Mouse (Mus musculus) layer of hippocampus, postnatal 10 days (tissue): ENCODE measurements around the gene Aff3. TPM values are rescaled to one million over a fixed set of nuclear protein-coding genes. Genes with fewer than 3 reads are reported as not detected.

Experiments used
- DNase-seq, 2 experiments: peaks; one replicate each; pipeline ENCODE4 v3.0.0; 2021; ENCODE audit warnings: low spot score in 2 of 2
- total RNA-seq, 2 experiments: library from RNA; stranded (reverse); gene quantifications; 2 replicates each; pipeline ENCODE4 v1.2.3; 2021

Gene Aff3
- total RNA-seq, 2 experiments from 2014 or later, result 98.4 to 103 TPM

DNA sequence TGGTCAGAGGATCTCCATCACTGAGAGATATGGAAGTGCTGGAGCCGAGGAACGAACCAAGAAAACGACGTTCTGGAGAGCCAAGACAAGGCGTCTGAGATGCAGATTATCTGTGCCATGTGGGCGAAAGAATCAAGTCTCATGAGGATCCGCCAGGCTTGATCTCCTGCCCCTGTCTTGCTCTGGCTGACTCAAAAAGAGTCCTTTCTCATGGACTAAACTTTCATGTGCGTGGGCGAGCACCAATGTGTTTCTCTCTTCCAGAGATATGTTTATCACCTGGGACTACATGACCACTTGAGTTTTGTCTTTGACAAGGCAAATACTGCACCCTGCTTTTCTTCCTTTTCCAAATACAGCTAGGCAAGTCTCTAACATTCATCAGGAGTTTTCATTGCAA, 6.4 kb downstream of the Aff3 start:
- DNase-seq, result no peak

DNA sequence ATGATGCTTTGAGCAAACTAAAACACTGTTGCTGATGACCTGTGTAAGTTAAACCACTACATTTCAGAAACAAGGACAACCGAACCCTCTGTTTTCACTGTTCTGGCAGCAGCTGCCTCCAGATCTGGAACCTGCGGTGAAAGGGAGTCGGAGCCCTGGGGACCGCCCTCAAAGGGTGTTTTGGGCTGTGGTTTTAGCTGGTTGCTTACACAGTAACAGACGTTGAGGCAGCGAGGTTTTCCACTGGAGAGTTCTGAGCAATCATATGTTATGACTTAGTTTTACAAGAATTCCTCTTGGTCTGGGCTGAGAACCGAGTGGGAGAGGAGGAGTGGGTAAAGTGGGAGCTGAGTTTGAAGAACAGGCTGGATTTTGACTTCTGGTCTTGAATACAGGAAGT, 7.1 kb downstream of the Aff3 start:
- DNase-seq, result no peak

DNA sequence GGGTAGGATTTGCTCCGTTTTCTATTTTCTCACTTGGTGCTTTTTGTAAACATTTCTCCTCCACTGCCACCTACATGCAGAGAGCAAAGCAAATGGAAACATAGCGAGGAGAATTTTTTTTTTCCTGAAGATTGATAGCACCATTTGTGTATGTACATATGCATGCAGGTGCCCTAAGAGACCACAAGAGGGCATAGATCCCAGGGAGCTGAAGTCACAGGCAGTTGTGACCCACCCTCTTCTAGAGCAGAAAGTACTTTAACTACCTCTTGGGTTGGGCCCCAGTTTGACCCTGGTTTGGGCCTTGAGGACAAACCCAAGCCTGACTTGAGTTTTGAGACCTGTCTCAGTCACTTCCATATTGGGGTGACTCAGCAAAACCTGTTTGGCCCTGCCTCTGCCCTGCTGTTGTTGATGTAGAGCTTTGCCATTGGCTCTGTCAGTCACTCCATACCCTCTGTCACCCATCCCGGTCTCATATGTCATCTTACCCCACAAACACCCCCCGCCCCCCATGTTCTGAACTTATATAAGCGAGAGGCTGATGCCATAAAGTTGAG, 9.7 kb downstream of the Aff3 start:
- DNase-seq, result no peak

DNA sequence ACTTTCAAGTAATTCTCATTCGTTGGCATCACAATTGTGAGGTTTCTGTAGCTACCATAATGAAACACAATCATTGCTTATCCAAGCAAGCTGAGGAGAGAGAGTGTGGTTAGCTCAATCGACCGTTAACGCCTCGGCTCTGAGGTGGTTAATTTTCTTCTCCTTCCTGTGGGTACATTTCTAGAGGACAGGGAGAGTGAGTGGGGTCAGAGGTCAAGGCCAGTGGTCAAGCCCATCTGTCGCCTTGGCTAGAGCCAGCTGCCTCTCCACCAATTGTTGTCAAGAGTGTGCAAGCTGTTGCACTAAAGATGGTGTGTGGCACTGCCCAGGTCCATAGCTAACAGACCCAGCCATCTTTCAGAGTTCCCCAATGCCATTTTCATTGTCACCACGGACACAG, 14.7 kb downstream of the Aff3 start:
- DNase-seq, result no peak

DNA sequence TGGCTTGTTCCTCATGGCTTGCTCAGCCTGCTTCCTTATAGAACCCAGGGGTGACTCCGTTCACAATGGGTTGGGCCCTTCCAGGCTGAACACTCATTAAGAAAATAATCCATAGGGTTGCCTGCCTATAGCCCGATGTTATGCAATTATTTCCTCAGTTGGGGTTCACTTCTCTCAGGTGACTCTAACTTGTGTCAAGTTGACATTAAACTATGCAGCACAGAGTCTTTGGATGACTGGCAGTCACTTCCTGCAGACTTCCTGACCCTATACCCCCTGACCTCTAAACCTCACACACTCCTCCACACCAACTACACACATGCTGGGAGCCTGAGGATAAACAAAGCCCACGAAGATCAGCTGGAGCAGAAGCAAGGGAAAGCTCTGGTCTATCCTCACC, 15.6 kb downstream of the Aff3 start:
- no peak for DNase-seq

DNA sequence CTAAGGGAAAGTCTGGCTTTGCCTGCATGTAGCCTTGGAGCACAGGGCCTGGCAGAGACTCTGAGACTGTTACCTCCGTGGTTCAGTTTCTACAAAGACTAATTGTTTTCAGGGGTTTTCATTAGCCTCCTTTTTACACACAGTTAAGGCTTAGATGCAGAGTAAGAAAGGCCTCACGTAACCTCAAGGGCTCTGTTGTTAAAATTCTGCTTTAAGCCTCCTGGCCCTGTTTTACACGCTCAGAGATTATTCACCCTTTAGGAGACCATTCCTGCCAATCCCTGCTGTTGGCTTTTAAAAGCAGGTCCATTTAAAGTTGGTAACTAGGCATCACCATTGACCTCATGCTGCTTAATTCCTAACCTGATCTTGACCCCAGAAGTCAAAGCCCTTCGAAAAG, 22.5 kb downstream of the Aff3 start:
- no peak for DNase-seq

DNA sequence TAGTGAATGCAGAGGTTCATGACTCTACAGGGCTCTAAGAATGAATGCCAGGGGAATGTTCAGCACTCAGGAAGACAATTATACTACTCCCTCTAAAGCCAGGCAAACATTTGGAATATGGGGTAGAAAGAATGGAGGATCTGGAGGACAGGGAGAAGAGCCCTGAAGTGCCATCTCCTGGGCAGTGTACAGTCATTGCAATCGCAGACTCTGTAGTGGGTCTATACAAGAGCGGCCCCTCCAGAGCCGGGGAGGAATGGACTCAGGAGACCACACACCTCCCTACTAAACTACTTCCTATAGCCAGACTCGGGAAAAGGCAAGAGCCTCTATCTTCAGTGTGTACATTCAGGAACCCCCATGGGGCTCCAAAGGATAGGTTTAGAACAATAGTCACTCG, 25.1 kb downstream of the Aff3 start:
- no peak for DNase-seq

DNA sequence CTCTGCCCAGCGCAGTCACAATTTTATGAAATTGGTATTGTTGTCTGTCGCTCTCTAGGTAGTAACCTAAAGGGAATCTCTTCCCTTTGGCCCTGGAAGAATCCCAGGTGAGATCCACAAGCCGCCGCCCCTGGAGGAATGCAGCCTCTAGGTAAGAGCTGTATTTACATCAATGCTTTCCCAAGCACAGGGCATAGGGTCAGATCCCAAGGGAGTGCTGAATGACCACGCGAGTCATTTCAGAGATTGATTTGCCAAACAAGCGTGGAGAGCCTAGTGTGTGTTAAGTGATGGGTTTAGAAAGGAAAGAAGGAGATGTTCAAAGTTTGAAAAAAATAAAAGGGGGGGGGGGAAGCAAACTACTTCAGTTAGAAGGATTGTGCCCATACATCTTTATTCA, 29.2 kb downstream of the Aff3 start:
- no peak for DNase-seq

DNA sequence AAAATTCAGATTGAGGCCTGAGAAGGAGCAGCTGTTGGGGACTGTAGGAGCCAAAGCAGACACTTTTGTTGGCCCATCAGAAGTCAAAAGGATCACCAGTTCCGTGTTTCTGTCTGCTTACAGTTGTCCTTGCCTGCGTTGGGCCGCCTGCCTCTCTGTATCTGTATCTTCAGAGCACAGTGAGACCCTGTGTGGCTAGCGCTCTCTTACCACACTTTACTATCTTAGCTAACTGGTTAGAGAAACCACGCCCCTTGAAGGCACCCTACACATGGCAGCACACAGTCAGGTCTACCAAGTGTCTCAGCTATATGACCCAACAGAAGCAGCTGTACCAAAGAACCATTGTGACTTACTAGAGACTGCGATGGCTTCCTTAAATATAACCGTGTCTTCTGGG, 30.7 kb downstream of the Aff3 start:
- no peak for DNase-seq

DNA sequence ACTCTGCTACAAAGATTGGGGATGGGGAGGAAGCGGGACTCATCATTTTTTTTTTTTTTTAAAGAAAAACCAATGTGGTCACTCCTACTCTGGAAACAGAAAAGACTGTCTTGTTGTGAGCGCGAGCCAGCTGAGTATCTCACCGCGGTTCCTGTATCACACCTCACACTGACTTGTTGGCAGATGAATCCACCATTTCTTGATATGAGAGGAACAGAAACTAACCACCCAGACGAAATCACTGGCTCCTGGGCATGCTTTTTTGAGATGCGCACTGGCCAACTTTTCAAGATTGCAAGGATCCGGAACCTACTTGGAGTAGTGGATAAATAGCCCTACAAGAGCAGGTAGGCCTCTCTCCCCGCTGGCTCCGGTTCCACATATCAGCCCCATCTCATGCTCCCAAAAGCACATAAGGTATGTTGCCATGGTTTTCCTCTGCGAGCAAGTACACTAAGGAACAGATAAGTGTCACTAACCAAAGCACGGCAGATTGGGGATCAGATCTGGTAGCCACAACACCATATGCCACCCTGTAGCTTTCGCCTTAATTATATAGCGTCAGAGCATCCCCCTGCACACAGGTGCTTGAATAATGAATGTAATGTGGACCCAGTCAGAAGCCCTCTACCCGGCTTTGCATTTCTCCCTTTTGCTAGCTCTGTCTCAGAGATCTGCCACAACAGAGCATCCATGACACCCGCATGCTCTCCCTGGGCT, 32.1 kb downstream of the Aff3 start:
- DNase-seq, result no peak

DNA sequence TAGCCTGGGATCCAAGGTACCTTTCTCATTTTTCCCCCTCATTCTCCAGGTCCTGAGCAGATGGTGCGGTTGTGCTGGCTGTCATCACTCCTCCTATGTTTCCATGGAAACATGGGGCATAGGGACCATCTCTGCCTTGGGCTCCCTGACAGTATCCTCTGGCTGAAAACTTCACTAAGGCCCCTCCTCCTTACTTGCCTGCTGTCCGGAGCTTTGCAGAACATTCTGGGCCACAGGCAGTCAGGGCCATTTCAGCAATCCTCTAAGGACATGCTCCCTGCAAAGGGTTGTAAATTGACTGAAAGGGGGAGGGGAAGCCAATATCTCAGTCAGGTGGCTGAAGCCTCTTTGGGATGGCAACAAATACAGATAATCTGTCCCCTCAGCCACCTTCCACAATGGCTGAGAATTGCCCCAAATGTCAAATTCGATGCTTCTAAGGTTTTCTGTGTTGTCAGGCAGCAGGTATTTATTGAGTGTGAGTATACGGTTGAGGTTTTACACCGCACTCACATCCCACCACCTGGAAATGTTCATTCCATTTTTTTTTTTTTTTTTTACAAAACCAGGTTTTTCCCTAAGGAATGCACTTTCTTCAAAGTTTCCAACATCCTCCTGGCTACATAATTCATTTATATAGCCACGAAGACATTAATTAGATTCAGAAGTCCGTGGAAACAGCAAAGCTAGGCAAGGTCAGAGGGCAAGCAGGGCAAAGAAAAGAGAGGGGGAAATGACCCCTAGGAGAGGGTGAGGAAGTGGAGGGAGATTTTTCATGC, 33.1 kb downstream of the Aff3 start:
- DNase-seq, result no peak

DNA sequence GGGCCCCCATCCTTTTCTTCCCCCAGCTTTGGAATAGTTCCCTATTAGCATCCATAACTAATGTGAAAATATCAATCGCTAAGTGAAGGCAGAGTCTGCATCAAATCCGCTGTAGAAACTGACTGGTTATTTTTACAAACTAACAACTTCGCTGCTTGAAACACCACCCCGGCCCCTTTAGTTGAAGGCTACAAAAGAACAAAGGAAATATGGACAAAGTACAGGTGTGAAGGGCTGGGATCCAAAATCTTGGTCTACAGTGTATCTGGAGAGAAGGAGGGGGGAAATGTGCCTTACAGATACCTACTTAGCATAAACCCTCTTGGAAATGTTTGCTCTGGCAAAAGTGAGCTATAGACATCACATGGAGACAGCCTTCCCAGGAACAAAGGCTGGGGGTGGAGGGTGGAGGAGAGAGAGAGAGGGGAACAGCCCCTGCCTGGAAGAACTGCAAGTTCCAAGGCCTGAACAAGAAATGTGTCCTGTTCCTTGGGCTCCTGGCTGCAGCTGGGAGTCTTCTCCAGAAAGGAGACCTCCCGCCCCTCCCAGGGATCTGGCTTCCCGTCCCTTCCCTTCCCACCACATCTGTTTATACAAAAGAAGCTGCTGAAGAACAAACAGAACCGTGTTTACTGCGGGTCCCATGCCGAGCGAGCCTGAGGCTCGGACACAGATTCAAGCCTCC, 35.7 kb downstream of the Aff3 start:
- DNase-seq, result no peak

DNA sequence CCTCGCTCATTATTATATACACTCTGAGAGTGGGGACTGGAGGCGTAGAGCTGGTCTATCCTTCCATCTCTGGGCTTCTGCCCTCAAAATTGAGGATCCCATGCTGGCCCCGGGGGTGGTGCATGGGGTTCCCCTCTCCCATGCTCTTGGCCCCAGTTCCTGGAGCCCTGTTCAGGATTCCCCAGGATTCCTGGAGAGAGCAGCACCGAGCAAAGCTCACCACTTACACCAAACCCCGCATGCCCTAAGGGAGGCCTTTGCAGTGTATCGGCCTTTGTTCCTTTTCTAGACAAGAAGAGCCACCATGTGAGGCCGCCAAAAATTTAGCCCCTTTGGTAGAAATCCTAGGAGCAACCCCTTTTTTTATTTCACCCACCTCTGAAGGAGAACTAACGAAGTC, 36.3 kb downstream of the Aff3 start:
- peak; percentile 36 to 42 for DNase-seq

DNA sequence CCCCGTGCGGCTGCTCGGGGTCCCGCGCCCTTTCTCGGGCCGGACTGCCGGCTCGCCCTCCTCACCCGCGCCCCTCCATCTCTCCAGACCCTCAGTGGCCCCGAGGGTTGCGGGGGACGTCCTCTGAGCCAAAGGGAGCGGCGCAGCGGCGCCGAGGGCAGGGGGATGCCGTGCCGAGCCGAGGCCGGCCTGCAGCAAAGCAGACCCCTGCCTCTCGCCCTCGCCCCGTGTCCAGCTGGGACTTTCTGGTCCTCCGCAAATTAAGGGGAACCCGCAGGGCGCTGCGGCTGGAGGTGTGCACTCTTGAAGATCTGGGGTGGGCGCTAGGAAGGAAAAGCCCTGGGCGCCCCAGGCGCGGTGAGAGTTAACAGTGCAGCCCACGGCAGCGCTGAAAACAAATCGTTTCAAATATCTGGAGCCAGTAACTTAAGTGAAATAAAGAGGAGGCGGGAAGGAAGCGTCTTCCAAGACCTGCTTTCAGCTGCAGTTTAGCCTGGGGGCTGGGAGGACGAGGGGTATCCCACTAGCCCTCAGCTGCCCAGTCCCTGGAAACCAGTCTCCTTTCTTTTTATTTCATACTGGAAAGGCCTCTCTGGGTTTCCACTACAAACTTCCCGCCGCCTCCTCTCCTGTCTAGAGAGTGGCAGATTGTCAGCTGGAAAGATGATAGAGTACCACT, 36.9 kb downstream of the Aff3 start:
- peak; percentile 43 to 63 for DNase-seq

DNA sequence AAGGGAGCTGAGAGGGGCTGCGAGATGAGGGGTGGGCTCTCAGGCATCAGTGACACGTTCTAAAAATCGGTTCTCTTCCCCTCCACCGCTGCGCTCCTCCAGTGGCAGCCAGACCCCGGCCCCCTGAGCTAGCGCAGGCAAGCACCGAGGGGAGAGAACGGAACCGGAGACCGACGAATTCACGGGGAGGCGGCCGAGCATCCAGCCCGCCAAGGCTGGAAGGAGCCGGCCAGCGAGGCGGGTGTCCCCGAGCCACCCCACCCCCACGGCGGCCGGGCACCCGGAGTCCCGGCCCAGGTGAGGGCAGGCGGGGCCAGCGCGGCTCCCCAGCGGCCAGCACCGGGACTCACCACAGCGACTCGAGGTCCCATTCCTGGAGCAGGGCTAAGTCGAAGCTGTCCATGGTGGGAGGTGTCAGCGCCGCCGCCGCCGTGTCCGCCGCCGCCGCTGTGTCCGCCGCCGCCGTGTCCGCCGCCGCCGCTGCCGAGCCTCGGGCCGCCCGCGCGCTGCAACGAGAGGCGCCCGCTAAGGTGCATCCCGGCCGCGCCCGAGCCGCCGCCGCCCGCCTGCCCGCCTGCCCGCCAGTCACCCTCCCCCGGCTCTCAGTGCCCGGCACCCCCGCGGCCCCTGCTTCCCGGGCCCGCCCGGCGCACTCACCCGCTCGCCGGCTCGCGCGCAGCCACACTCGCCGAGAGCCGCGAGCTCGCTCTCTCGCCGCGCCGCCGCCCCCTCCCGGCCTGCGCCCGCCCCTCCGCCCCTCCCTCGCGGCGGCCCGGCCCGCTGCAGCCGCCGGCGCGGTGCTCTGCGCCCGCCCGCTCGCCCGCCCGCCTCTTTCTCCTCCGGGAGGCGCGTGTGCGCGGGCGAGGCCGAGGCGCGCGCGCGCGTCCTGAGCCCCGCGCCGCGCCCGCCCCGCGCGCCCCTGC, 37.8 kb downstream of the Aff3 start:
- DNase-seq, result peak; percentile 58 to 72

DNA sequence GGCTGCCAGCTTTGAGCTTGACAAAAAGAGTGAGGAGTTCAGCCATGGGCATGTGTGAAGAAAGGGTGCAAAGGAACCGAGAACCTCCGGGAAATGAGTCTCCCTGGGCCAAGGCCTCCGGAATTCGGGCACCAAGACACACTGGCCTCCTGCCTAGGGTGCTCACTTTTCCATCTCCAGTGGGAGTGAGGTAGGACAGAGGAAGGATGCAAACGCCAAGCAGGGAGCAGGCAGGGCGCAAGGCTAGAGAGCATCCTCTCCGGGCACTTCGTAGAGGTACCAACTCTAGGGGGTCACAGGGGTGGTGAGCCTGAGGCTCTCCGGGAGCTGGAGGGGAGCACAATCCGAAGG, 38.4 kb downstream of the Aff3 start:
- peak; percentile 27 to 43 for DNase-seq

DNA sequence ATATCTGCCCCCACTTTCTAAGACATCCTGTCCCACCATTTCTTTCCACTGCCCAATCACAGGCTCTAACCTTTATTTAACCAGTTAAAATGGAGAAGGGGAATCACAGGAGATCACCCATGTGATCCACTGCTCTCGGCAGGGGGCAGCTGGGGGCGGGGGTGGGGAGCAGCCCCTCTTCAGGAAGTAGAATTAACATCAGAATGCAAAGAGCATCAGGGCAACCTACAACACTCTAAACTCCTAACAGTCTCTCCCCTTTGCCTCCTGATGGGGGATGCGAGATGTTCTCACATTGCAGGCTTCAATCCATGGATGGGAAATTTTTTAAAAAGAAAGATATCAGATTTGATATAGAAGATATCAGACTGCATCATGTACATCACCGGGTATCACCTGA, 42.9 kb downstream of the Aff3 start:
- no peak for DNase-seq

DNA sequence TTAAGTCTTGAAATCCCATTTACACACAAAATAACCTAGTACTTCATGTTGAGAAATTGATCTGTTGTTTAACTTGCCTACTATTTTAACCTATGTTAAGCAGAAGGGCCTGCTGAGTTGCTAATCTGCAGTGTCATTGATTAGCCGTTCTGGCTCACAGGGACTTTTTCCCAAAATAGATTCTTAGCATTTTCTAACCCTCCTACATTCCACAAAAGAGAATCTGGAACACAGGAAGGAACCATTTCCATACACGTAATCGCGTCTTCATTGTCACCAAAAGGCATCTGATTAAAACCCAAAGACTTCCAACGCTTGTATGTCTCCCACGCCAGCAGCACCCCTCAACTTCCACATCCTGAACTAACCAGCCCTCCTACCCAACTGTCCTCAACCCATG, 44.4 kb downstream of the Aff3 start:
- DNase-seq, result no peak

DNA sequence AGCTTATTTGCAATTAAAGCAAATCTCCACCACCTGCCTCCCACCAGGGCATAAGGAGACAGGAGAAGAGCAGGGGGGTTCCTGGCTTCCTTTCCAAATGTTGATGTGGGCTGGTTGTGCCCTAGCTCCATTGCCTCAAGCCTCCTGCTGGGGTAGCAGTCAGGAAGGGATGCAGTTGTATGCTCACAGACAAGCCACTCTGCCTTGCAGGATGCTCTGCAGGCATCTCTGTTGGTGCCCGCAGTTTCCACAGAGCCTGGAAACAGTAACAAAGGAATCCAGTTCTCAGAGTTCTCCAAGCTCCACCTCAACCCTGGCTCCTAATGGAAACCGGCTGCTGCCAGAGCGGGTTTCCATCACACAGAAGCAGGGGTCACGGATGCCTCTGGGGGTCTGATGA, 58.0 kb downstream of the Aff3 start:
- peak in 1 of 2 experiments; percentile 14 for DNase-seq

DNA sequence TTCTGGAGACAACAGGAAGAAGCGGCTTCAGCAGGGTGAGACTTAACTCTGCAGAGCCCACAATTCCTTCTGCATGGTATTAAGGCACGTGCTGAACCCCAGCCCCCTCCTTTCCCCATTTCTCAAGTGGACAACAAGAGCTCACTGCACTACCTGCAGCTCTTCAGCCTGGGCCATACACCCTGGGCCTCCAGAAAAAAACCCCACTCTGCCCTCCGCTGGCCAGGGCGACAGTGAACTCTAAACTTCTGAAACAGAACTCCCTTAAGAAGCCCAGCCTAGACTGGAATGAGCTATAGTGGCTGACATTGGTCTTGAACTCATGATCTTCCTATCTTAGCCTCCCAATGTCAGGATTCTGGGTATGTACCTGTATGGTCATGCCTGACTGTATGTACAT, 59.3 kb downstream of the Aff3 start:
- DNase-seq, result no peak
